In genomic region chr16:85110428-85110827, GRCm38 (mm10) we compare ENCODE assay signal across 8 mouse cellular contexts.
DNase-seq lines count a peak whose midpoint lies in the region; ATAC-seq and TF ChIP-seq lines count a peak whose summit lies in the region.

No protein-coding gene starts in this region.

- H3K9ac ChIP-seq in embryonic facial prominence, embryonic 14.5 days (ENCODE audit: low read depth, low read length): no peak overlapping the region
- H3K9ac ChIP-seq in hindbrain, embryonic 12.5 days: no peak overlapping the region
- H3K9ac ChIP-seq in neural tube, embryonic 13.5 days: no peak overlapping the region

- no peak overlapping the region for H3K4me3 ChIP-seq in left cerebral cortex, adult 2 months
- no peak overlapping the region for H3K4me3 ChIP-seq in embryonic facial prominence, embryonic 14.5 days (ENCODE audit: low read depth, low read length)
- H3K4me3 ChIP-seq in hindbrain, embryonic 12.5 days: no peak overlapping the region
- H3K4me3 ChIP-seq in neural tube, embryonic 13.5 days: no peak overlapping the region

- peak overlapping the region; percentile 63 for H3K27ac ChIP-seq in left cerebral cortex, adult 2 months
- H3K27ac ChIP-seq in embryonic facial prominence, embryonic 14.5 days (replicated peaks; ENCODE audit: low read depth, low read length): no peak overlapping the region; the same call in 1 of the 2 replicates
- peak overlapping the region; percentile 67 for H3K27ac ChIP-seq in hindbrain, embryonic 12.5 days
- H3K27ac ChIP-seq in neural tube, embryonic 13.5 days (replicated peaks): peak overlapping the region; percentile 69

- no peaks in the 10 kb centered on the region for H3K9me3 ChIP-seq in embryonic facial prominence, embryonic 14.5 days (ENCODE audit: control insufficient read depth, low read length)
- no peaks in the 10 kb centered on the region for H3K9me3 ChIP-seq in hindbrain, embryonic 12.5 days (replicated peaks)
- H3K9me3 ChIP-seq in neural tube, embryonic 13.5 days: no peaks in the 10 kb centered on the region

- H3K4me1 ChIP-seq in embryonic facial prominence, embryonic 14.5 days (ENCODE audit: control insufficient read depth, insufficient read depth, low read length): 0 out of 2 replicates have a peak, but pooled peaks cover 3% of the 10 kb centered on the region
- H3K4me1 ChIP-seq in hindbrain, embryonic 12.5 days: peaks cover 29% of the 10 kb centered on the region
- peaks cover 51% of the 10 kb centered on the region for H3K4me1 ChIP-seq in neural tube, embryonic 13.5 days (replicated peaks)

- H3K27me3 ChIP-seq in embryonic facial prominence, embryonic 14.5 days (replicated peaks; ENCODE audit: control insufficient read depth, insufficient read depth, low read length): no peaks in the 10 kb centered on the region
- no peaks in the 10 kb centered on the region for H3K27me3 ChIP-seq in hindbrain, embryonic 12.5 days
- H3K27me3 ChIP-seq in neural tube, embryonic 13.5 days: no peaks in the 10 kb centered on the region

- intact Hi-C loops in left cerebral cortex, adult 2 months (cut with DNase I): no loop called here
- intact Hi-C loops in left cerebral cortex, postnatal 4 days (cut with DNase I): no loop called here

- H3K36me3 ChIP-seq in embryonic facial prominence, embryonic 14.5 days (ENCODE audit: control insufficient read depth, insufficient read depth, low read length): no peaks in the 10 kb centered on the region
- no peaks in the 10 kb centered on the region for H3K36me3 ChIP-seq in hindbrain, embryonic 12.5 days
- no peaks in the 10 kb centered on the region for H3K36me3 ChIP-seq in neural tube, embryonic 13.5 days

- H3K4me2 ChIP-seq in embryonic facial prominence, embryonic 14.5 days (ENCODE audit: low read depth, low read length): no peak overlapping the region
- no peak overlapping the region for H3K4me2 ChIP-seq in hindbrain, embryonic 12.5 days (replicated peaks)
- 0 out of 2 replicates have a peak overlapping the region, but pooled peaks have one; percentile 2 for H3K4me2 ChIP-seq in neural tube, embryonic 13.5 days

- no peak for TF ChIP-seq CTCF in left cerebral cortex, adult 2 months (IDR thresholded peaks at IDR 0.05)

- peak; percentile 68 for ATAC-seq in embryonic facial prominence, embryonic 14.5 days (ENCODE audit: low read depth)
- no peak for ATAC-seq in hindbrain, embryonic 12.5 days (ENCODE audit: low FRiP score)
- ATAC-seq in neural tube, embryonic 13.5 days (ENCODE audit: low read depth): peak; percentile 42; the same call in 1 of the 2 replicates
- ATAC-seq in monocyte, adult 5-6 weeks (replicated peaks; ENCODE audit: insufficient number of reproducible peaks, low FRiP score, low TSS enrichment, poor library complexity, severe bottlenecking): no peak

- DNase-seq in left cerebral cortex, adult 2 months (ENCODE audit: extremely low spot score in 1 of 2, low spot score in 2 of 2): no peak
- no peak for DNase-seq in left cerebral cortex, postnatal 4 days
- DNase-seq in embryonic facial prominence, embryonic 14.5 days (ENCODE audit: low spot score): peak; percentile 42
- no peak for DNase-seq in thymus, adult 18-20 months
- DNase-seq in urinary bladder, adult 18-20 months (ENCODE audit: low spot score in 2 of 2): no peak

- 56% methylated on average over 13 of the region's 13 CpGs for WGBS in embryonic facial prominence, embryonic 14.5 days
- 60% methylated on average over 13 of the region's 13 CpGs for WGBS in hindbrain, embryonic 12.5 days
- WGBS in neural tube, embryonic 13.5 days: 47% methylated on average over 13 of the region's 13 CpGs

Comparison
In these comparisons a context has a peak if more than half of its experiments do, and no peak if none do; other contexts are left out.
1. ATAC-seq: peak in embryonic facial prominence, embryonic 14.5 days (single experiment) and neural tube, embryonic 13.5 days (single experiment); none in hindbrain, embryonic 12.5 days (single experiment) and monocyte, adult 5-6 weeks (single experiment).